Mouse (Mus musculus): ENCODE measurements around the gene Aanat. TPM values are rescaled to one million over a fixed set of nuclear protein-coding genes. Genes with fewer than 3 reads are reported as not detected.

Gene Aanat
- total RNA-seq, 2 experiments from 2014 or later, result 0.56 to 1.4 TPM

Other genes starting within 250 kb of the Aanat start
- 100 to 1,000 TPM; 256 to 274 TPM for gene Rnf157, start 173.4 kb upstream of the Aanat start, total RNA-seq (2021)
- 10 to 100 TPM; 27.5 to 32.6 TPM for gene Ubald2, start 152.3 kb upstream of the Aanat start, total RNA-seq (2021)
- gene Qrich2, start 120.2 kb upstream of the Aanat start, total RNA-seq (2021), result under 1 TPM in 1 of 2 experiments, not detected in 1; 0.05 TPM
- gene Prpsap1, start 92.2 kb upstream of the Aanat start, total RNA-seq (2021), result 10 to 100 TPM; 82.7 to 89.4 TPM
- gene Sphk1, start 55.5 kb upstream of the Aanat start, total RNA-seq (2021), result 1 to 10 TPM; 7.9 to 9.9 TPM
- 100 to 1,000 TPM; 123 TPM for gene Ube2o, start 5.0 kb upstream of the Aanat start, total RNA-seq (2021)
- gene Rhbdf2, start 40.6 kb downstream of the Aanat start, total RNA-seq (2021), result 1 to 10 TPM; 1.6 to 1.9 TPM
- 1 to 10 TPM; 3.7 to 7.9 TPM for gene Prcd, start 67.1 kb downstream of the Aanat start, total RNA-seq (2021)
- gene Cygb, start 67.9 kb downstream of the Aanat start, total RNA-seq (2021), result 10 to 100 TPM; 48.6 to 55.9 TPM
- not detected for gene St6galnac1, start 189.1 kb downstream of the Aanat start, total RNA-seq (2021)
- 10 to 100 TPM; 17.5 to 20.2 TPM for gene Mxra7, start 241.6 kb downstream of the Aanat start, total RNA-seq (2021)

All from left cerebral cortex, adult 18-20 months (tissue).